Mouse (Mus musculus) megakaryocyte, embryonic 14.5 days (primary cell): Measurements from ENCODE around the gene Clip2.

Experiments used
- FLI1 ChIP-seq: IDR thresholded peaks from 2 replicates; pipeline ENCODE4 v1.6.1; 2012; ENCODE audit warnings: low read length, inconsistent platforms, mixed read lengths
- GATA1 ChIP-seq: IDR thresholded peaks from 3 replicates; pipeline ENCODE4 v1.6.1; 2012; ENCODE audit warnings: mixed read lengths, low read length, inconsistent platforms, borderline replicate concordance

- TF ChIP-seq GATA1 (no peak), FLI1 (no peak)
These were observed 61.0 kb downstream of the Clip2 start for GRCm38 (mm10) chr5:134491206-134491605.
